Mouse (Mus musculus) ovary, postnatal 14 days (tissue): ENCODE measurements around the gene Cdhr5.

Experiments used
- DNase-seq: peaks from one replicate; pipeline ENCODE4 v3.0.0; 2022; ENCODE audit warnings: low spot score

Cdhr5 gene

DNA sequence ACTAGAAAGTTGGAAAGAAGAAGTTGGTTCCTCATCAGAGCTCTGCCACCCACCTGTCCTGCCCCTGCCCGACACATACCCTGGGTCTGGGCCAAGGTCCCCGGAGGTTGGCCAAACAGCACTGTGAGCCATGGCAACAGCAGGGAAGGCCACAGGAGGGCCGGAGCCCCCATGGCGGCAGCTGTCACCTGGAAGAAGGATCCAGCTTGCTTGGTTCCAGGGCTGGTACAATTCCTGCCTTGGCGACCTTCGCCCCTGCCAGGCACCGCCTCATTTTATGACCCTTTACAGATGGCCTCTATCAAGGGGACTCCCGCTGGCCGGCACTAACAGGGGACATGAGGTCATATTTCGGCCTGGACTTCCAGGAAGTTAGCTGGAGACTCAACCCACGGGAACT, at the start of gene Cdhr5:
Cdhr5 (minus strand) TSS at position 241 of the 400 bp plus-strand sequence.
- no peak for DNase-seq

- DNase-seq = no peak
These were observed 48.1 kb upstream of the Cdhr5 start for GRCm38 (mm10) chr7:141324686-141325085.

DNA sequence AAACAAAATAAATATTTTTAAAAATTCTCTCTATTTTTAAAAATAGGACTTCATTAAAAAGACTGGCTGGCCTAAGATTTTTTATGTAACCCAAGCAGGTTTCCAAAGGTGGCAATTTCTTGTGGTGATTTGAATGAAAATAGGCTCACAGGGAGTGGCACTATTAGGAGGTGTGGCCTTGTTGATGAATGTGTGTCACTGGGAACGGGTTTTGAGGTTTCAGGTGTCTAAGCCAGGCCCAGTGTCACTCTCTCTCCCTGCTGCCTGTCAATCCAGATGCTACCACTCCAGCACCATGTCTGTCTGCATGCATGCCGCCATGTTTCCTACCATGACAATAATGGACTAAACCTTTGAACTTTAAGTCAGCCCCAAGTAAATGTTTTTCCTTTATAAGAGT, 42.9 kb upstream of the Cdhr5 start:
- no peak for DNase-seq

- DNase-seq = no peak
These were observed 41.1 kb upstream of the Cdhr5 start for GRCm38 (mm10) chr7:141317619-141318132.

DNA sequence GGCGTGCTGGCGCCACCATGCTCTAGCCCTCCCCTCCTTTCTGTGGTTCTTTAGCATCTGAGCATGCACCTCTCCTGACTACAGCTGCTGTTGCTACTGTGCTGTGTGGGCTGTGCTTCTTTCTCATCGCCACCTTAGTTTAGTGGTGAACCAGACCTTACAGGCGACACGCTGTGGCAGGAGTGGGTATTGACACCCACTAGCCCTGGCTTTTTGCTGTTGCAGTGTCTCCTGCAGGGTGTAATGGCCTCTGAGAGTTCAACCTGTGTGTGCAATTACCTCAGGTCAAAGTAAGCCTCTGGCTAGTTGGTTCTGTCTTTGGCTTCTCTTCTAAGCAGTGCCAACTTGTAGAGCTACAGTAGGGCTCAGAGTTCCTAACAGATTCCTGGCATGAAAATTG, 39.4 kb upstream of the Cdhr5 start:
- DNase-seq = no peak

DNA sequence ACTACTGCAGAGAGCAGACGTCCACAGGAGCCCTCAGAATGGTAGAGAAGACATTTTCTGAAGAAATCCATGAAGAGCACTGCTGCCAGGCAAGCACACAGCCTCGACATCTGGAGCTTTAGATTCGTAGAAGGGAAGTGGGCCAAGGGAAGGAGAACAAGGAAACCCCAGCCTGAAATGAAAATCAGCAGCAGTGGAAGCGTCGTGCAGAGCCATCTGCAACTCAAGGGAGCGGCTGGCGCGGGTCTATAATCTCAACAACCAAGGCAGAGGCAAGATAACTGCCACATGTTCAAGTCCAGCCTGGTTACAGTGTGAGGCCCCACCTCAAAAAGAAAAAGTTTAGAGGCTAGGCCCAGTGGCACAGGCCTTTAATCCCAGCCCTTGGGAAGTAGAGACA, 38.5 kb upstream of the Cdhr5 start:
- no peak for DNase-seq

- DNase-seq = no peak
These were observed 37.8 kb upstream of the Cdhr5 start for GRCm38 (mm10) chr7:141314416-141314815.

DNA sequence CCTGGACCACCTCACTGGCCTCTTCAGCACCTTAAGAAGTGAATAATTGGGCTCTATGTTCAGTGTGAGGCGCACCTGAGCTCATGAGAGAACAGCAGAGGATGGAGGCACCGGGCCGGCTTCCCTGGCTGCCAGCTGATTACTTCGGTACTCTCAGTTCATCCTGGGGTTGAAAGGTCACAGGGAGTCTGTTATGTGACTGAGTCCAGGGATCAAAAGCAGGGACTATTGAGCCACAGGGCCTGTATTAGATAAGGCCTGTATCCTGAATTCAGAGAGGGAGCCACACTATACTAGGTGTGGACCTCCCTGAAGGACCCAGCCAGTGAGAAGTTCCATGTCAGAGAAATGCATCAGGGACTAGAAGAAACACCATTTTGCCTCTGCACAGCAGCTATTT, 28.0 kb upstream of the Cdhr5 start:
- no peak for DNase-seq

- no peak for DNase-seq
These were observed 26.2 kb upstream of the Cdhr5 start for GRCm38 (mm10) chr7:141302702-141303268.

- no peak for DNase-seq
These were observed 24.8 kb upstream of the Cdhr5 start for GRCm38 (mm10) chr7:141301386-141301785.

DNA sequence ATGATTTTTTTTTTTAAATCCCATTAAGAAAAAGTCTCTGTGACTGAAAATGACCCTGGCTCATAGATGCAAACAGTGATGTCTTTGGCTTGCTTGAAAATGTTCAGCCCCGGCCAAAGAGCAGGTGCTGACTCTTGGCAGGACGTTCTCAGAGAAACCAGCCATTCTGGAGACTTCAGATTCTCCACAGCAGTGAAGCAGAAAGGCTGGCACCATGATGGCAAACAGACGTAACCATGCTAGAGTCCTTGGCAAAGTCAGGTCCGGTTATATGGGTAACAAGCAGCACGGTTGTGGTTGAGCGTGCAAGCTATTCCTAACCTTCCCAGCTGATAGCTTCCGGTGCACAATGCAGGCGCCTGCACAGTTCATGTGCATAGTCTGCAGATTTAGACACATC, 22.6 kb upstream of the Cdhr5 start:
- no peak for DNase-seq

DNA sequence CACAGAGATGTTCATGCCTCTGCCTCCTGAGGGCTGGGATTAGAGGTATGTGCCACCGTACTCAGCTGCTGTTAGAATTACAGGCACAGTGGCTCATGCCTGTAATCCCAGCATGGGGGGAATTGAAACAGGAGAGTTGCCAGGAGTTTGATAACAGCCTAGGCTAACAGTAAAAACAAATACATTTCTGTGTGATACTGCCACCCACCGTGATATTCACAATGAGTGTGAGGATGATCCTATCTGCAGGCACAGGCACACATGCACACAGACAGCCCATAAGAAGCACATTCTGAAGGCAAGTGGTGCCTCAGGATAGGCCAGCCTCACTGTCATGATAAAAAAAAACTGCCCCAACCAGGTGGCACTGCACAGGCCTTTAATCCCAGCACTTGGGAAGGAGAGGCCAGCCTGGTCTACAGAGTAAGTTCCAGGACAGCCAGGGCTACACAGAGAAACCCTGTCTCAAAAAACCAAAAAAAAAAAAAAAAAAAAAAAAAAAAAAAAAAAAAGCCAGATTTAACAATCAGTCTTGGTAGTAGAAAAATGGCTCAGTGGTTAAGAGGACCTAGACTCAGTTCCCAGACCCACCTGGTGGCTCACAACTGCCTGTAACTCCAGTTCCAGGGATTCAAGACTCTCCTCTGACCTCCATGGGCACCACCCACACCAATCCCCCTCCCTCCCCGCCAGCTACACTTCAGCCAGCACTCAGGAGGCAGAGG, 21.5 kb upstream of the Cdhr5 start:
- DNase-seq = no peak

DNA sequence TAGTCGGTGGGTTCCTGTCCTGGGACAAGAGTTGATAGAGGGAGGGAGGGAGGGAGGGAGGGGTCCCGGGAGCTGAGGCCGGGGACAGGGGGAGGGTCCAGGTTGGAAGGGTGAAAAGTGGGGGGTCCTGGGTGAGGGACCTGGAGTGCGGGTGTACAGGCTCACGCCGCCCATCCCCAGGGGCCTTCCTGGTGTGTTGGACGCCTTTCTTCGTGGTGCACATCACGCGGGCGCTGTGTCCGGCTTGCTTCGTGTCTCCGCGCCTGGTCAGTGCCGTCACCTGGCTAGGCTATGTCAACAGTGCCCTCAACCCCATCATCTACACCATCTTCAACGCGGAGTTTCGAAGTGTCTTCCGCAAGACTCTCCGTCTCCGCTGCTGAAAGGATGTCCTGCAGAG, 17.9 kb upstream of the Cdhr5 start:
- DNase-seq = no peak

DNA sequence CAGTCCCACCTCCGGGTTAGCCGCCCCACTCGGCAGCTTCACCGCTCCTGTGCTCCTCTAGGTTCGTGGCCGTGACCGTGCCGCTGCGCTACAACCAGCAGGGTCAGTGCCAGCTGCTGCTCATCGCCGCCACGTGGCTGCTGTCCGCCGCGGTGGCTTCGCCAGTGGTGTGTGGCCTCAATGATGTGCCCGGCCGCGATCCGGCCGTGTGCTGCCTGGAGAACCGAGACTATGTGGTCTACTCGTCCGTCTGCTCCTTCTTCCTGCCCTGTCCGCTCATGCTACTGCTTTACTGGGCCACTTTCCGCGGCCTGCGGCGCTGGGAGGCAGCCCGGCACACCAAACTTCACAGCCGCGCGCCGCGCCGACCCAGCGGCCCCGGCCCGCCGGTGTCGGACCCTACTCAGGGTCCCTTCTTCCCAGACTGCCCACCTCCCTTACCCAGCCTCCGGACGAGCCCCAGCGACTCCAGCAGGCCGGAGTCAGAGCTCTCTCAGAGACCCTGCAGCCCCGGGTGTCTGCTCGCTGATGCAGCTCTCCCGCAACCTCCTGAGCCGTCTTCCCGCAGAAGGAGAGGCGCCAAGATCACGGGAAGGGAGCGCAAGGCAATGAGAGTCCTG, 17.4 kb upstream of the Cdhr5 start:
- no peak for DNase-seq

GRCm38 (mm10) chr7:141292583-141293388, 16.2 kb upstream of the Cdhr5 start:
- no peak for DNase-seq

DNA sequence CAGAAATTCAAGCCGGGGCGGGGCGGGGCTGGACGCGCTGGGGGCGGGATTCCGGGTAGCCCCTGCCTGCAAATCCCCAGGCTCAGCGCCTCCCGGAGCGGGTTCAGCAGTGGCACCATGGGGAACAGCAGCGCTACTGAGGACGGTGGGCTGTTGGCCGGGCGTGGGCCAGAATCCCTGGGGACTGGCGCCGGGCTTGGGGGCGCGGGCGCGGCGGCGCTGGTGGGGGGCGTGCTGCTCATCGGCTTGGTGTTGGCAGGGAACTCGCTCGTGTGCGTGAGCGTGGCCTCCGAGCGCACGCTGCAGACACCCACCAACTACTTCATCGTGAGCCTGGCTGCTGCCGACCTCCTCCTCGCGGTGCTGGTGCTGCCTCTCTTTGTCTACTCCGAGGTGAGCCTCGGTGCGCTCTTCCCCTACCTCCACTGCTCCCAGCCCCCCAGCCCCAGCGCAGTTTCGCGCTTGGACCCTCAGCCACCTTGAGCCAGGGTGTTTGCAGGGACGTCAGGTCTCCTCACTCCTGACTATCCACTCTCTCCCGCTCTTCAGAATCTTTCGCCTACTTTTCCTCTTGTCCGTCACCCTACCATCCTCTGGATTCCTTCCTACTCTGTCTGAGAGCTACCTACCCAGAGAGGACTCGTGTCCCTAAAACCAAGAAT, 15.5 kb upstream of the Cdhr5 start, which contains the start of gene Drd4:
Drd4 (plus strand) TSS at position 86 of the 662 bp plus-strand sequence.
- DNase-seq = peak; percentile 29

DNA sequence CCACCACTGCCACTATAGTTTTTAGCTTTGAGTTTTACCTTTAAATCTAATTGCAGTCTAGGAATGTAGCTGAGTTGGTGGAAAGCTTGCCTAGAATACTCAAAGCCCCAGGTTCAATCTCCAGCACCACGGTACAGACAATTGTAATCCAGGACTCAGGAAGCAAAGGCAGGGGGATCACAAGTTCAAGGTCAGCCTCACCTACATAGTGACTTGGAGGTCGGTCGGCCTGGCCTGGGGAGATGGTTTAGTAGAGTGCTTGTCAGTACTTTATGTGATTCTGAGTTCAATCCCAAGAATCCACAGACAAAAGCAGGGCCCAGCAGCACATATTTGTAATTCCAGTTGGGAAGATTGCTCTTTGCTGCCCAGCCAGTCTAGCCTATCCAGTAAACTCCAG, 11.5 kb upstream of the Cdhr5 start:
- DNase-seq = no peak

- no peak for DNase-seq
These were observed 6.2 kb upstream of the Cdhr5 start for GRCm38 (mm10) chr7:141282756-141283155.

GRCm38 (mm10) chr7:141281442-141281841, 4.9 kb upstream of the Cdhr5 start:
- DNase-seq = no peak

DNA sequence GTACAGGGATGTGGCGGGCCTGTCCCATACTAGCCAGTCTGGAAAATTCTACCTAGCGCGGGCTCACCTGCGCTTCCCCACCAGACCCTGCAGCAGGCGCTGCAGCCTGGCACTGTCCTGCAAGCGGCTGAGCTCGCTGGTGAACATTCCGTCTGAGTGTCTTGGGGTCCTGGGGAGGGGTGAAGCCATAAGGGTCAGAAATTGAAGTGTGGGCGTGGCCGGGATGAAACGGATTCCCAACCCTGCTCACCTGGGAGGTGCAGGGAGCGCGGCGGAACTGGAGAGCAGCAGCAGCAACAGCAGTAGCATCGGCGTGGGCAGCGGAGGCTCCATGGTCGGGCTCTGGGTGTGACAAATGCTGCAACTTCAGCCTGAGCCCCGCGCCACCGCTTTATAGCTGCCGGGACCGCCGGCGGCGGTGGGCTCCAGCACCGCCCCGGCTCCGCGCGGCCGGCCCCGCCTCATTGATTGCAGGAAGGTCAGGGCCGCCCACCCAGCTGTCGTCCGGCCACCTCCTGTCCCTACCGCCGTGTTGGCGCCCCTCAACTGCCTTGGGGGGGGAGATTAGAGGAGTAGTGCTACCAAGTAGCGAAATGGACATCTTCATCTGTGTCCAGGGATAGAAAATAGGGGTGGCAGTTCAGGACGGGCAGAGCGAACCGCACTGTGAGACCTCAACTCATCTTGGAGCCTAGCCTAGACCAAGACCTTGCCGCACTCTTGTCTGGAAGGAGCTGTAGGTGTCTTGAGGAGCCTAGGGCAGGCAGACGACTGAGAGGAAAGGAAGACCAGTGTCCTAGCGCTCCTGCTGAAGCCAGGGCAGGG, 2.4 kb upstream of the Cdhr5 start, which contains the start of gene Sct:
Sct (minus strand) TSS at position 368 of the 825 bp plus-strand sequence.
- DNase-seq = no peak
